Mouse (Mus musculus) CH12.LX (cell line): ENCODE measurements at regions not wholly inside any gene's neighbourhood (a gene's known extent, or its start where the extent isn't known, plus 50 kb on each side); places are given as distances from the start of the nearest gene placed in this dataset.

Source experiments
- DNase-seq: peaks from one replicate; pipeline ENCODE4 v3.0.0-alpha.2; 2013; ENCODE audit errors: extremely low read depth
- H3K27ac ChIP-seq: 2 replicates; pipeline ENCODE4 v1.5.1; 2012; ENCODE audit warnings: low read depth, mild to moderate bottlenecking, control low read depth, moderate library complexity; ENCODE audit not compliant: insufficient read depth
- H3K27me3 ChIP-seq: replicated peaks from 2 replicates; pipeline ENCODE3; 2012; ENCODE audit warnings: inconsistent platforms
- H3K36me3 ChIP-seq, 2 experiments: replicated peaks in 1 of 2; 2 replicates each; pipeline versions ENCODE3 to v1.6.1; 2012; ENCODE audit warnings: inconsistent platforms in 1 of 2, low read length in 1 of 2, mild to moderate bottlenecking in 1 of 2, mixed read lengths in 1 of 2, moderate library complexity in 1 of 2; ENCODE audit not compliant: control insufficient read depth in 1 of 2, insufficient read depth in 1 of 2
- H3K4me1 ChIP-seq, 2 experiments: 2 replicates each; pipeline ENCODE4 v1.6.1; 2012; ENCODE audit warnings: inconsistent platforms in 1 of 2, moderate library complexity in 1 of 2; ENCODE audit not compliant: insufficient read depth in 2 of 2, control insufficient read depth in 1 of 2
- H3K4me2 ChIP-seq: 2 replicates; pipeline ENCODE4 v1.6.1; 2012; ENCODE audit warnings: low read depth, mild to moderate bottlenecking, control low read depth; ENCODE audit not compliant: poor library complexity, insufficient read depth, severe bottlenecking
- H3K4me3 ChIP-seq, 3 experiments: fragments of 150-350 bp in 1 of 3; sonication (generic) in 1 of 3; replicated peaks in 1 of 3; 2 replicates each; pipeline versions ENCODE3 to v1.5.1; 2011 to 2012; ENCODE audit warnings: low read depth in 2 of 3, low read length in 2 of 3, mild to moderate bottlenecking in 2 of 3, moderate library complexity in 2 of 3, control low read depth in 1 of 3, improper control_type of control experiment in 1 of 3, inconsistent platforms in 1 of 3, mixed read lengths in 1 of 3; ENCODE audit not compliant: poor library complexity in 1 of 3
- H3K79me2 ChIP-seq: replicated peaks from 2 replicates; pipeline ENCODE4 v1.6.1; 2012; ENCODE audit warnings: mild to moderate bottlenecking, moderate library complexity; ENCODE audit not compliant: control insufficient read depth, poor library complexity, insufficient read depth, severe bottlenecking; ENCODE audit errors: extremely low read depth
- H3K9ac ChIP-seq: 2 replicates; pipeline ENCODE4 v1.6.1; 2012; ENCODE audit warnings: low read depth, mild to moderate bottlenecking, control low read depth, moderate library complexity; ENCODE audit not compliant: insufficient read depth
- H3K9me3 ChIP-seq: replicated peaks from 2 replicates; pipeline ENCODE3; 2012; ENCODE audit warnings: low read length, inconsistent platforms, mixed read lengths
- E2F4 ChIP-seq: IDR thresholded peaks from 2 replicates; pipeline ENCODE4 v1.6.1; 2011; ENCODE audit warnings: low read depth, low read length, improper control_type of control experiment; ENCODE audit not compliant: insufficient replicate concordance
- IRF4 ChIP-seq: IDR thresholded peaks from 2 replicates; pipeline ENCODE4 v1.6.1; 2014; ENCODE audit warnings: low read depth, mild to moderate bottlenecking, inconsistent platforms, low read length, improper control_type of control experiment
- JUND ChIP-seq: conservative IDR thresholded peaks from 2 replicates; pipeline ENCODE4 v1.6.1; 2011; ENCODE audit warnings: low read depth, low read length, improper control_type of control experiment
- MAX ChIP-seq: IDR thresholded peaks from 2 replicates; pipeline ENCODE4 v1.6.1; 2011; ENCODE audit warnings: low read length, improper control_type of control experiment
- MAZ ChIP-seq: IDR thresholded peaks from 2 replicates; pipeline ENCODE4 v1.6.1; 2012; ENCODE audit warnings: low read depth, mild to moderate bottlenecking, inconsistent platforms, low read length, improper control_type of control experiment, moderate library complexity
- MXI1 ChIP-seq: IDR thresholded peaks from 2 replicates; pipeline ENCODE4 v1.6.1; 2011; ENCODE audit warnings: mild to moderate bottlenecking, low read depth, low read length, improper control_type of control experiment
- NELFE ChIP-seq: IDR thresholded peaks from 2 replicates; pipeline ENCODE4 v1.6.1; 2011; ENCODE audit warnings: low read depth, low read length, improper control_type of control experiment
- NRF1 ChIP-seq: IDR thresholded peaks from 2 replicates; pipeline ENCODE4 v1.6.1; 2014; ENCODE audit warnings: low read depth, mild to moderate bottlenecking, inconsistent platforms, low read length, improper control_type of control experiment, moderate library complexity
- PAX5 ChIP-seq: IDR thresholded peaks from 2 replicates; pipeline ENCODE4 v1.6.1; 2012; ENCODE audit warnings: low read length, inconsistent platforms, mixed read lengths
- RCOR1 ChIP-seq: conservative IDR thresholded peaks from 2 replicates; pipeline ENCODE4 v1.6.1; 2012; ENCODE audit warnings: low read depth, mild to moderate bottlenecking, inconsistent platforms, low read length, improper control_type of control experiment
- ZMIZ1 ChIP-seq: IDR thresholded peaks from 2 replicates; pipeline ENCODE4 v1.6.1; 2012; ENCODE audit warnings: low read depth, mild to moderate bottlenecking, inconsistent platforms, low read length, improper control_type of control experiment
- dilution Hi-C: fragments of 300-500 bp; cut with MboI; formaldehyde crosslinking; loops from 2 replicates; pipeline ENCODE4 v1.14.3; 2020; ENCODE audit warnings: low sequenced_read_pairs; ENCODE audit not compliant: extremely low pct_unique_long_range_greater_than_20kb, extremely low pct_ligation_motif_present
- in situ Hi-C: fragments of 300-500 bp; cut with MboI; formaldehyde crosslinking; loops from 3 replicates; pipeline ENCODE4 v1.14.3; 2019; ENCODE audit warnings: low sequenced_read_pairs, low pct_ligation_motif_present, low pct_unique_long_range_greater_than_20kb, mixed read lengths

DNA sequence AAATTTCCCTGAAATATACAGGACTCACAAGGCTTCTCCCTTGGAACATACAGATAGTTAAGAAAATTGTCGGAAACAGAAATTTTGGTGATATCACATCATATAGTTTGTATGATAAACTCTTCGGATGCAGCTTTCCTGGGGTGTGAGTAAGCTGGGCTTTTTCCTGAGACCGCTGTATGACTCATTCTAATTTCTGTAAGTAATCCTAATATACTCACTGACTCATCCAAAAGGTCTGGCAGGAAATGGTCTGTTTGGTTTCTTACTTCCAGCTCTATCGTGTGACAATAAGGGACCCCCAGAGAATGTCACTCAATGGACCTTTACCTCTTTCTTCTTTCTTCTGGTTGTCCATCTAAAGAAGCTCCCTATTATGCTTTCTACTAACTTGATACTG lies 1273.9 kb upstream of the Tenm2 start:
- H3K27ac ChIP-seq: no peak overlapping the region
- dilution Hi-C loops: no loop called here
- H3K9ac ChIP-seq: no peak overlapping the region
- no peak overlapping the region for H3K4me2 ChIP-seq
- no peaks in the 10 kb centered on the region for H3K27me3 ChIP-seq
- no peak for DNase-seq
- no peaks in the 10 kb centered on the region for H3K36me3 ChIP-seq
- no peaks in the 10 kb centered on the region for H3K4me1 ChIP-seq
- H3K79me2 ChIP-seq: no peaks in the 10 kb centered on the region
- H3K4me3 ChIP-seq: no peak overlapping the region
- TF ChIP-seq NELFE: no peak
- TF ChIP-seq ZMIZ1: no peak
- TF ChIP-seq PAX5: no peak
- no peak for TF ChIP-seq MAX
- no peak for TF ChIP-seq IRF4
- in situ Hi-C loops: no loop called here
- peaks cover 28% of the 10 kb centered on the region for H3K9me3 ChIP-seq

DNA sequence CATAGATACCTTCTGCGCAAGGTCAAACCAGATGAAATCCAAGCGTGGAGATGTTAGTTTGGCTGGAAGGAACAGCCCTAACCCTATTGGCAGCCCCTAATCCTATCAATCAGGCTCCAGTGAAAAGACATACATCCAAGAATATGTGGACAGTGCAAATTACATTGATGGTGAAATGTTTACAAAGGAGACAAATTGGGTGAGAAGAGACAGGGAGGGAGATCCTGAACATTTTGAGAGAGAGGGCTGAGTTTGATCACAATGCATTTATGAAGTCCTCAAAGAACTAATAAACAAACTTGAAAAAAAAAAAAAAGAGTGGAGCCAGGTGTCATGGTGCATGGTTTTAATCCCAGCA lies 1228.5 kb upstream of the Tenm2 start:
- no peak for DNase-seq
- no peak overlapping the region for H3K27ac ChIP-seq
- no peak overlapping the region for H3K4me3 ChIP-seq
- peaks cover 34% of the 10 kb centered on the region for H3K9me3 ChIP-seq
- in situ Hi-C loops: no loop called here
- no peaks in the 10 kb centered on the region for H3K4me1 ChIP-seq
- no peak overlapping the region for H3K4me2 ChIP-seq
- no peak for TF ChIP-seq PAX5
- TF ChIP-seq RCOR1: no peak
- TF ChIP-seq JUND: no peak
- TF ChIP-seq MAZ: no peak
- no peaks in the 10 kb centered on the region for H3K27me3 ChIP-seq
- no peaks in the 10 kb centered on the region for H3K36me3 ChIP-seq
- dilution Hi-C loops: no loop called here
- H3K9ac ChIP-seq: no peak overlapping the region
- no peaks in the 10 kb centered on the region for H3K79me2 ChIP-seq

DNA sequence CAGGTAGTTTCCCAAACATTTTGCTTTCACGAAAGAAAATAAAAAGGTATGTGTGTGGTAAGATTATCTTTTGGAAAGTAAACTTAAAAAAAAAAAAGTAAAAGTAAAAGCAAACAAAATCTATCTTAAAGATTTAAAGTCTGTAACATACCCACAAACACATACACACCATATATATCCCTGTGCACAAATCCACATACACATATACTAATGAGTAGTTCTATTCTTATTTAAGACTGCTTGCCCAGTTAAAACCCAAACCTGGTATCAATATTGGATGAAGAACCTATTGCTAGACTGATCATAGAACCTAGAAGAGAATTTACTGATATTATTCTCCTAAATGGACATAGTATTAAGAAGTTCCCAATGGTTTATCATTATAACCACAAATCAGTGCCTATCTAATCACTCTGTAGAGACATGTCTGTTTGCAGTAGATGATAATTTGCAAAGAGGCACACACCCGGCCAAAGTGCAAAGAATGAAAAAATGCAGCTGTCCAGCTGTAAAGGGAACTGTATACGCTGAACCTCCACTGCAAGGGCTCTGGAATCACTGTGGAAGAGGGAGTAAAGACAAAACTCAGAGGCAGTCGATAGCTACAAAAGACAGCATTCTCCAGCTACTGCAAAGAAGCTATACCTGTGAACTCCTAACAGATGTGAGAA lies 1227.9 kb upstream of the Tenm2 start:
- H3K79me2 ChIP-seq: no peaks in the 10 kb centered on the region
- no peak for DNase-seq
- no peak overlapping the region for H3K4me3 ChIP-seq
- H3K36me3 ChIP-seq: no peaks in the 10 kb centered on the region
- no peak overlapping the region for H3K9ac ChIP-seq
- no peaks in the 10 kb centered on the region for H3K27me3 ChIP-seq
- no peaks in the 10 kb centered on the region for H3K4me1 ChIP-seq
- TF ChIP-seq NRF1 (no peak), MXI1 (no peak), E2F4 (no peak), RCOR1 (no peak), NELFE (no peak), MAZ (no peak)
- TF ChIP-seq, all 38 proteins: peak for 0
- in situ Hi-C loops: no loop called here
- Histone ChIP-seq H3K9me3 (peaks cover 34% of the 10 kb centered on the region), H3K27ac (no peak overlapping the region), H3K4me2 (no peak overlapping the region)
- dilution Hi-C loops: no loop called here
